Mouse (Mus musculus) heart, adult 2 months (tissue): Measurements from ENCODE around the gene Adamtsl1.

Source experiments
- CTCF ChIP-seq: fragments of 200-600 bp; IDR thresholded peaks from 2 replicates; pipeline ENCODE4 v1.8.1; 2022; ENCODE audit warnings: antibody characterized with exemption, mild to moderate bottlenecking, moderate library complexity
- POLR2A ChIP-seq: fragments of 200-500 bp; IDR thresholded peaks from 2 replicates; pipeline ENCODE4 v1.6.1; 2011; ENCODE audit warnings: mild to moderate bottlenecking, low read depth, low read length, control low read depth; ENCODE audit not compliant: insufficient read depth

GRCm38 (mm10) chr4:85784428-85784827, 270.5 kb downstream of the Adamtsl1 start:
- TF ChIP-seq CTCF (0 out of 2 replicates have a peak, but pooled peaks have one; percentile 11), POLR2A (no peak)
